Mouse (Mus musculus) stomach, postnatal 0 days (tissue): ENCODE data around the gene Nthl1. TPM values are rescaled to one million over a fixed set of nuclear protein-coding genes. Genes with fewer than 3 reads are reported as not detected.

Experiments
- ATAC-seq: fragments of 200-750 bp; cut with Nextera tagmentation; 2 replicates; pipeline ENCODE4 v1.8.0; 2017; ENCODE audit not compliant: low FRiP score, low TSS enrichment
- DNase-seq: peaks from one replicate; pipeline ENCODE4 v3.0.0-alpha.2; 2016; ENCODE audit warnings: low spot score
- H3K27ac ChIP-seq: fragments of 300-500 bp; sonication (generic); replicated peaks from 2 replicates; pipeline ENCODE4 v1.5.1; 2014; ENCODE audit warnings: mild to moderate bottlenecking, control low read depth
- H3K27me3 ChIP-seq: fragments of 300-500 bp; sonication (generic); 2 replicates; pipeline ENCODE4 v1.6.1; 2014; ENCODE audit warnings: low read length; ENCODE audit not compliant: control insufficient read depth, insufficient read depth
- H3K36me3 ChIP-seq: fragments of 300-500 bp; sonication (generic); 2 replicates; pipeline ENCODE4 v1.6.1; 2014; ENCODE audit warnings: low read length, mixed read lengths; ENCODE audit not compliant: control insufficient read depth, insufficient read depth
- H3K4me1 ChIP-seq: fragments of 300-500 bp; sonication (generic); replicated peaks from 2 replicates; pipeline ENCODE4 v1.6.1; 2014; ENCODE audit warnings: antibody characterized with exemption; ENCODE audit not compliant: control insufficient read depth, insufficient read depth
- H3K4me2 ChIP-seq: fragments of 300-500 bp; sonication (generic); replicated peaks from 2 replicates; pipeline ENCODE4 v1.6.1; 2014; ENCODE audit warnings: low read depth, mild to moderate bottlenecking, control low read depth, moderate library complexity
- H3K4me3 ChIP-seq: fragments of 300-500 bp; sonication (generic); 2 replicates; pipeline ENCODE4 v1.5.1; 2014; ENCODE audit warnings: low read depth, low read length, control low read depth
- H3K9ac ChIP-seq: fragments of 300-500 bp; sonication (generic); 2 replicates; pipeline ENCODE4 v1.6.1; 2014; ENCODE audit warnings: mild to moderate bottlenecking, low read length, control low read depth, mixed read lengths
- H3K9me3 ChIP-seq: fragments of 300-500 bp; sonication (generic); 2 replicates; pipeline ENCODE4 v1.6.1; 2016; ENCODE audit warnings: low read length; ENCODE audit not compliant: control insufficient read depth
- CTCF ChIP-seq: IDR thresholded peaks from 2 replicates; pipeline ENCODE4 v1.5.1; 2016; ENCODE audit warnings: antibody characterized with exemption, low read depth, mild to moderate bottlenecking, moderate library complexity
- EP300 ChIP-seq: optimal IDR thresholded peaks from 2 replicates; pipeline ENCODE3; 2016; ENCODE audit warnings: antibody characterized with exemption
- WGBS: fragments of 180-500 bp; shearing (Covaris S2); extraction: QIAGEN DNeasy Blood & Tissue Kit; methylation state at CpG from one replicate; pipeline ENCODE4 v1.1.7; 2014; 5-methylcytosine and 5-hydroxymethylcytosine counted together
- polyA plus RNA-seq: library from polyadenylated mRNA; unstranded; fragments of >200 nt; fragmentation: Nextera tagmentation; extraction: Ambion mirVana; gene quantifications from 2 replicates; pipeline ENCODE4 v1.2.1, GENCODE M21; 2015

The Nthl1 gene
- polyA plus RNA-seq, 1 experiment from 2014 or later = 8.0 TPM

DNA sequence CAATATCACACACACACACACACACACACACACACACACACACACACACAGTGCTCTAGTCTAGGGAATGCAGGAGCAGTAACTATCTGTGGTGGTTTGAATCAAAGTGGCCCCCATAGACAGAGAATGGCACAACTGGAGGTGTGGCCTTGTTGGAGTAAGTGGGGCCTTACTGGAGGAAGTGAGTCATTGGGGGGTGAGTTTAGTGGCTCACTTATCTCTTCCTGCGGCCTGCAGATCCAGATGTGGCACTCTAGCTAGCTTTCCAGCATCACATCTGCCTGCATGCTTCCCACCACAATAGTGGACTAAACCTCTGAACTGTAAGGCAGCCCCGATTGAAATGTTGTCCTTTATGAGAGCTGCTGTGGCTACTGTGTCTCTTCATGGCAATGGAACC is 21.8 kb upstream of the Nthl1 start:
- WGBS = 75% methylated on average over 2 of the region's 2 CpGs

DNA sequence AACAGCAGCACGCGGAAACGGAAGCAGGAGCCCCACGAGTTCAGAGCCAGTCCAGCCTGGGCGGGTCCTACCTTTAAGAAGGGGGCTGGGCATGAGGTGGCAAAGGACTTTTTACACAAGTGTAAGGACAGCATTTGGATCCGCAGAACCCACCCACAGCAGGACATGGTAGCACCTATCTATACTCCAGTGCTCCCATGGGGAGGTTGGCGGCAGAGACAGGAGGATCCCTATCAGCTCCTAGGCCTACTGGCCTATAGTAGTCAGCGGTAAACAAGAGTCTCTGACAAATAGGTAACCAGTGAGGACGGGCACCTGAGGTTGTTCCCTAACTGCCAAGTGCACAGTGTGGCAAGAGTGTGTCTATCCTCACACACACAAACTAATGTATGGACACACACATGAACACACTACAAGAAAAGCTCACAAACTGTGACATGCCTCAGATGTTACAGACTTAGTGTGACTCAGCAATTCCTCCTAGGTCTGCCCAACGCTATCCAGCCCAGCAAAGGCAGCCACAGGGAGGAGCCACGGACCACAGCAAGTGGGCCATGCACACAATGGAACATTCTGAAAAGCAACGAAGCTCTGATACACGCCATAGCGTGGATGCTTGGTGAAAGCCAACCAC is 14.8 kb upstream of the Nthl1 start:
- Histone ChIP-seq H3K36me3 (peaks cover 49% of the 10 kb centered on the region), H3K9me3 (no peaks in the 10 kb centered on the region), H3K4me3 (no peak overlapping the region), H3K27me3 (no peaks in the 10 kb centered on the region), H3K4me1 (no peaks in the 10 kb centered on the region), H3K9ac (no peak overlapping the region), H3K27ac (no peak overlapping the region), H3K4me2 (no peak overlapping the region)
- 72% methylated on average over 14 of the region's 14 CpGs for WGBS
- TF ChIP-seq EP300 (no peak), CTCF (peak; percentile 53)
- DNase-seq = no peak
- ATAC-seq = peak; percentile 36; the same call in 1 of the 2 replicates

More for the DNA sequence above, 21.8 kb upstream of the Nthl1 start:
- H3K4me2 ChIP-seq = no peak overlapping the region
- no peaks in the 10 kb centered on the region for H3K27me3 ChIP-seq
- no peak overlapping the region for H3K9ac ChIP-seq
- peaks cover 26% of the 10 kb centered on the region for H3K36me3 ChIP-seq
- no peaks in the 10 kb centered on the region for H3K9me3 ChIP-seq
- TF ChIP-seq CTCF = no peak
- no peak for TF ChIP-seq EP300
- no peaks in the 10 kb centered on the region for H3K4me1 ChIP-seq
- H3K27ac ChIP-seq = no peak overlapping the region
- DNase-seq (no peak), ATAC-seq (no peak)
- H3K4me3 ChIP-seq = no peak overlapping the region

DNA sequence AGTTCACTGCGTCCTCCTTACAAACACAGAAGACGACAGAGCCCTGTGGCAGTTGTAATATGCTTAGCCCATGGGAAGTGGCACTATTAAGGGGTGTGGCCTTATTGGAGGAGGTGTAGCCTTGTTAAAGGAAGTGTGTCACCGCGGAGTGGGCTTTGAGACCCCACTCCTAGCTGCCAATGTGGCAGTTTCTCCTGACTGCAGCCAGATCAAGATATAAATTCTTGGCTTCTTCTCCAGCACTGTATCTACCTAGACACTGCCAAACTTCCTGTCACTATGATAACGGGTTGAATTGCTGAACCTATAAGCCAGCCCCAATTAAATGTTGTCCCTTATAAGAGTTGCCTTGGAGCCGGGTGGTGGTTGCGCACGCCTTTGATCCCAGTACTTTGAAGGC is 7.0 kb upstream of the Nthl1 start:
- no peak for ATAC-seq
- Histone ChIP-seq H3K4me2 (no peak overlapping the region), H3K9ac (no peak overlapping the region), H3K27me3 (no peaks in the 10 kb centered on the region), H3K4me1 (no peaks in the 10 kb centered on the region), H3K36me3 (peaks cover 29% of the 10 kb centered on the region), H3K27ac (no peak overlapping the region), H3K9me3 (no peaks in the 10 kb centered on the region), H3K4me3 (no peak overlapping the region)
- TF ChIP-seq CTCF = no peak
- no peak for TF ChIP-seq EP300
- no peak for DNase-seq
- WGBS = 92% methylated on average over 8 of the region's 8 CpGs

DNA sequence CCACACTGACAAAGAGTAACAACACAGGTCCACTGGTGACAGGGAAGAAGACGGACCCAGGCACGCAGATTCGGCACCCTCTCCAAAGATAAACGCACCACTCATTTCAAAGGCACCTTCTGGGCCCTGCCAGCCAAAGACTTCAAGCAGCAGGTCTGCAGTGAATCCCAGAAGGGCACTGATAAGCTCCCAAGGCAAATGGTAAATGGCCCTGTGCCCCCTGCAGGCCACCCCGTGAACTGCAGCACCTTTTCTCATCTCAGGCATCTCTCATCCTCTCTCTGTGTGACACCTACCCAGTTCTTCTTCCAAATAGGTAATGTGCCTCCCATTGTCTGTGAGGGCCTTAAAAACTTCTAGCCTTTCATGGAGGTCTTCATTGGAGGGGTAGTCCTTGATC is 3.8 kb upstream of the Nthl1 start:
- Histone ChIP-seq H3K9ac (no peak overlapping the region), H3K27ac (no peak overlapping the region), H3K4me3 (no peak overlapping the region), H3K36me3 (peaks cover 17% of the 10 kb centered on the region; the same call in 1 of the 2 replicates), H3K27me3 (no peaks in the 10 kb centered on the region), H3K4me1 (peaks cover 3% of the 10 kb centered on the region; the same call in 1 of the 2 replicates), H3K4me2 (no peak overlapping the region), H3K9me3 (no peaks in the 10 kb centered on the region)
- ATAC-seq (no peak), DNase-seq (peak; percentile 80)
- TF ChIP-seq EP300 = no peak
- TF ChIP-seq CTCF = peak; percentile 94
- WGBS = 36% methylated on average over 5 of the region's 5 CpGs

DNA sequence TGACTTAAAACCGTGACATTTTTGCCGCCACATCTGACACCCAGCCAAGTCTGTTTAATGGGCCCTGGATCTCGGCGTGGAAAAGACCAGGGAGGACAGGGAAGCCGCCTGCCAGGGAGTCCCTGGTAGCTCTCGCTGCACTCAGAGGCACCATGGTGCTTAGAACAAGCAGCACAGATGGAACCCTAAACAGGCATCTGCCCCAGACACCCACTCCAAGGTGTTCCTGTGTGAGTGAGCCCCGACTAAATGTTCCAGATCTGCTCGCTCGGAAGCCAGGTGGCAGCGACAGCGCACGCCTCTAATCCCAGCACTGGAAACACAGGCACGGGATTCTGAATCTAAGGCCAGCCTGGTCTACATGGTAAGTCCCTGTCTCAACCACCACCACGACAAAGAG is 2.4 kb upstream of the Nthl1 start:
- no peaks in the 10 kb centered on the region for H3K9me3 ChIP-seq
- peaks cover 3% of the 10 kb centered on the region; the same call in 1 of the 2 replicates for H3K4me1 ChIP-seq
- WGBS = 90% methylated on average over 14 of the region's 14 CpGs
- no peak overlapping the region for H3K4me3 ChIP-seq
- H3K27ac ChIP-seq = no peak overlapping the region
- ATAC-seq (no peak), DNase-seq (no peak)
- no peak overlapping the region for H3K4me2 ChIP-seq
- no peaks in the 10 kb centered on the region for H3K27me3 ChIP-seq
- 0 out of 2 replicates have a peak, but pooled peaks have one; percentile 20 for TF ChIP-seq CTCF
- no peak for TF ChIP-seq EP300
- peaks cover 17% of the 10 kb centered on the region; the same call in 1 of the 2 replicates for H3K36me3 ChIP-seq
- H3K9ac ChIP-seq = no peak overlapping the region

DNA sequence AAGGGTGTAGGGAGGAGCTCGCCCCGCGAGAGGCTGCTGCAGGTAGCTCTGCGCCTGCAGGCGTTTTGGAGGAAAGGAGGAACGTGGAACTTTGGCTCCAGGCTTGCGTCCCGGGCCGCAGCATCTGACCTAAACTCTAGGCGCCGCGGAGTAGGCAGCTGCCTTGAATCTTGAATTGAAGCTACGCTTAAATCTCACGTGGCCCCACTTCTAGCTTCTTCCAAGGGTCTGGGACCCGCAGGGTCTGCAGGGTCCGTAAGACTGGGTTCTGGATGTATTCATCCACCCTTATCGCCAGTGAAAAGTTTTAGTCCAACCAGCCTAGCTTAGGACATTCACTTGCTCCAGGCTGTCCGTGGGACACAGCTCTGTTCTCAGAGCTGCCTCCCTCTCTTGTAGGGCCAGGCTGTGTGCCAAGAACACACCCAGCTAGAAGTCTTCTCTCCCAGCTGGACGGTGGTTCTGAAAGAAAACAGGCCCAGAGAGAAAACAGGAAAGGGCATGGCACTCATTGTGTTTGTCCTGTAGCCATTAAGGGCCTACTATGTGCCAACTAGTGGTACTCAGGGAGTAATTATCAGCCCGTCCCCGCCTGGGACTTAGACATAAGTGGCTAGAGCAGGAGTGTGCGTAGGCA is 451 bp downstream of the Nthl1 start:
- DNase-seq = peak; percentile 70
- H3K36me3 ChIP-seq = peaks cover 8% of the 10 kb centered on the region; the same call in 1 of the 2 replicates
- 5% methylated on average over 21 of the region's 22 CpGs for WGBS
- H3K9ac ChIP-seq = peak overlapping the region; percentile 78
- no peaks in the 10 kb centered on the region for H3K9me3 ChIP-seq
- peak overlapping the region; percentile 96 for H3K27ac ChIP-seq
- peak; percentile 52 for ATAC-seq
- peak overlapping the region; percentile 68 for H3K4me3 ChIP-seq
- H3K4me2 ChIP-seq = peak overlapping the region; percentile 89
- H3K27me3 ChIP-seq = no peaks in the 10 kb centered on the region
- TF ChIP-seq EP300 = no peak
- no peak for TF ChIP-seq CTCF
- peaks cover 3% of the 10 kb centered on the region; the same call in 1 of the 2 replicates for H3K4me1 ChIP-seq
